Mouse (Mus musculus): Measurements from ENCODE around the gene Trim25. TPM values are rescaled to one million over a fixed set of nuclear protein-coding genes. Genes with fewer than 3 reads are reported as not detected.
"Not testable (repeated sequence)": the region's sequence is repeated elsewhere in the genome, so short reads cannot be mapped to it uniquely, and the experiment has no call there.

Trim25 gene
- polyA plus RNA-seq, 1 experiment = 21.9 TPM

- DNase-seq (ENCODE audit: low read depth, low spot score) = no peak
- 74% methylated on average over 9 of the region's 9 CpGs for WGBS
These were observed 21.6 kb downstream of the Trim25 start for GRCm38 (mm10) chr11:89020681-89021305.

- 37% methylated on average over 7 of the region's 7 CpGs for WGBS
- DNase-seq (ENCODE audit: low read depth, low spot score) = no peak
These were observed 22.5 kb downstream of the Trim25 start for GRCm38 (mm10) chr11:89021687-89022086.

GRCm38 (mm10) chr11:89022120-89022731 lies 23.1 kb downstream of the Trim25 start:
- no peak for DNase-seq (ENCODE audit: low read depth, low spot score)
- 26% methylated on average over 8 of the region's 8 CpGs for WGBS

- no peak for DNase-seq (ENCODE audit: low read depth, low spot score)
- 44% methylated on average over 10 of the region's 10 CpGs for WGBS
These were observed 24.3 kb downstream of the Trim25 start for GRCm38 (mm10) chr11:89023477-89023876.

- peak; percentile 91 for DNase-seq (ENCODE audit: low read depth, low spot score)
- 8% methylated on average over 11 of the region's 11 CpGs for WGBS
These were observed 25.2 kb downstream of the Trim25 start for GRCm38 (mm10) chr11:89024181-89024881.

GRCm38 (mm10) chr11:89025603-89026002 lies 26.4 kb downstream of the Trim25 start:
- 75% methylated on average over 3 of the region's 3 CpGs for WGBS
- DNase-seq (ENCODE audit: low read depth, low spot score) = no peak

- WGBS = 85% methylated on average over 3 of the region's 3 CpGs
- no peak for DNase-seq (ENCODE audit: low read depth, low spot score)
These were observed 26.9 kb downstream of the Trim25 start for GRCm38 (mm10) chr11:89026117-89026516.

GRCm38 (mm10) chr11:89027955-89028361 lies 28.8 kb downstream of the Trim25 start:
- no peak for DNase-seq (ENCODE audit: low read depth, low spot score)
- 13% methylated on average over 10 of the region's 10 CpGs for WGBS

- DNase-seq (ENCODE audit: low read depth, low spot score) = no peak
- WGBS = 60% methylated on average over 10 of the region's 10 CpGs
These were observed 29.8 kb downstream of the Trim25 start for GRCm38 (mm10) chr11:89028871-89029405.

GRCm38 (mm10) chr11:89030552-89030951 lies 31.4 kb downstream of the Trim25 start:
- WGBS = 86% methylated on average over 6 of the region's 6 CpGs

GRCm38 (mm10) chr11:89031189-89031588 lies 32.0 kb downstream of the Trim25 start:
- DNase-seq (ENCODE audit: low read depth, low spot score) = no peak
- 38% methylated on average over 1 of the region's 1 CpGs for WGBS

More at GRCm38 (mm10) chr11:89030552-89030951, 31.4 kb downstream of the Trim25 start:
- DNase-seq (ENCODE audit: low read depth, low spot score) = no peak

GRCm38 (mm10) chr11:89034592-89034991 lies 35.4 kb downstream of the Trim25 start:
- DNase-seq (ENCODE audit: low read depth, low spot score) = no peak

GRCm38 (mm10) chr11:89035552-89035951 lies 36.4 kb downstream of the Trim25 start:
- no peak for DNase-seq (ENCODE audit: low read depth, low spot score)
- 75% methylated on average over 3 of the region's 3 CpGs for WGBS

GRCm38 (mm10) chr11:89038496-89038895 lies 39.3 kb downstream of the Trim25 start:
- 82% methylated on average over 6 of the region's 6 CpGs for WGBS
- DNase-seq (ENCODE audit: low read depth, low spot score) = no peak

- no peak for DNase-seq (ENCODE audit: low read depth, low spot score)
- WGBS = 14% methylated on average over 3 of the region's 3 CpGs
These were observed 40.1 kb downstream of the Trim25 start for GRCm38 (mm10) chr11:89039325-89039724.

- 87% methylated on average over 6 of the region's 7 CpGs for WGBS
- DNase-seq (ENCODE audit: low read depth, low spot score) = not testable (repeated sequence)
These were observed 41.9 kb downstream of the Trim25 start for GRCm38 (mm10) chr11:89041073-89041472.

- DNase-seq (ENCODE audit: low read depth, low spot score) = no peak
- whole genome bisulfite sequencing = 80% methylated on average over 7 of the region's 7 CpGs
These were observed 43.9 kb downstream of the Trim25 start for GRCm38 (mm10) chr11:89043046-89043445.

- not testable (repeated sequence) for DNase-seq (ENCODE audit: low read depth, low spot score)
- 97% methylated on average over 3 of the region's 3 CpGs for WGBS
These were observed 46.3 kb downstream of the Trim25 start for GRCm38 (mm10) chr11:89045501-89045900.

GRCm38 (mm10) chr11:89046021-89046420 lies 46.8 kb downstream of the Trim25 start:
- 98% methylated on average over 3 of the region's 3 CpGs for WGBS
- no peak for DNase-seq (ENCODE audit: low read depth, low spot score)

- 88% methylated on average over 6 of the region's 6 CpGs for WGBS
- DNase-seq (ENCODE audit: low read depth, low spot score) = no peak
These were observed 52.6 kb downstream of the Trim25 start for GRCm38 (mm10) chr11:89051767-89052166.

Measured in large intestine, adult 2 months (tissue).